Mouse (Mus musculus): ENCODE data around the gene Grm6. TPM values are rescaled to one million over a fixed set of nuclear protein-coding genes. Genes with fewer than 3 reads are reported as not detected.

Grm6 gene
- total RNA-seq (2015; ENCODE audit: low replicate concordance) (not detected in 2 replicates), total RNA-seq (2017; ENCODE audit: low replicate concordance) (not detected in 2 replicates)

DNA sequence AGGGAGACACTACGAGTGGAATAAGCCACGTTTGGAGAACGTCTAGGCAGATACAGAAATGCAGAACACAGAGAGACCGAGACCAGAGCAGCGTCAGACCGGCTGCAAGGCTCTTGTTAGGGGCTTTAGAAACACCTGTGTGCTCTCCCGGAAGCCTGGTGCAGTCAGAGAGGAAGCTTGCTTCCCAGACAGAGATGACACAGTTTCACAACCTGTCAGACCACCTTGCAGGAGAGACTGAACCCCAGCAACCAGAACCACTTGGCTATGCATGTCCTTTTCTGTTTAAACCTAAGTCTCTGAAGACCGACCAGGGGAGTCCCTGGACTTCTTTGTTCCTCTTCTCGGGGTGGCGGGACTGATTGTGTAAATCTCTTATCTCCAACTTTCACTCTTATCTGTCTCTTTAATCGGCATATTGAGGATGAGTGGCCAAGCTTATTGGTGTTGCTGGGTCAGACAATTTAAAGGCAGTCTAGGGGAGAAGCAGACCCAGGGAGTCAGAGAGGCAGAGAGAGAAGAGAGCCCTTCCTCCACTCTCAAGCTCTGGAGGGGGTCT, at the start of gene Grm6:
Grm6 (plus strand) TSS at position 509 of the 559 bp plus-strand sequence.
- ATAC-seq (replicated peaks; ENCODE audit: low FRiP score, poor library complexity, severe bottlenecking) = no peak

DNA sequence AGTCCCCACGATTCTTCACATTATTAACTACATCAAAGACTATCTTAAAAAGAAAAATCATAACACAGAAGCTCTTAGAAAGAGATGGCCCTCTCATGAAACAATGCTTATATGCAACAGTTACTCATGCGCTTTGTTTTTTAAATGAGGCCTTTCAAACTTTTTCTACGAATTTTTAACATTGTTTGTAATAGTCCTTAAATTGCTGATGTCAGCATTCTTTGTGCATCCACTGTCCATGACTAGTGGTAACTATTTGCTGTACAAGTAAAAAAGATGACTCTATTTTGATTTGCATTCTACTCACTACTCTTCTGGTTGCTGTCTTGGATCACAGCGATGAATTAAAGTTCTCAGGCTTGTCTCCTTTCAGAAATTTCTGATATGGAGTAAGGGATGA, 36.3 kb upstream of the Grm6 start:
- no peak for ATAC-seq (replicated peaks; ENCODE audit: low FRiP score, poor library complexity, severe bottlenecking)

DNA sequence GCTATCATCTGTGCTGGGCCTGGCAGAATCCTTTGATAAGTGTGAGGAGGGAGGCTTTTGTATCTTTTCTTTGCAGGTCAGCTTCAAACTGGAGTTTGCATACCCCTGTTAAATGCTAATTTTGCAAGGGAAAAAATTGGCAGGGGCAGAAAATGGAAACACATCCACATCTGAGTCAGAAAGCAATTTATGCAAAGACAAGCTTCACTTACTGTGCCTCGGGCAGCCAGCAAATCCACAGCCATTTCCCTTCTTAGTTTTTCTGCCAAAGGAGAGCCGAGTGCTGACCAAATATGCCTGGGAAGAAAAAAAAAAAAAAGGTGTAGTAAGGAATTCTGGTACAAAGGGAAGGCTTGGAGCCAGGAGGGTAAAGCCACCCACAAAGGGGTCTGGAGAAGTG, 24.3 kb upstream of the Grm6 start:
- ATAC-seq (replicated peaks; ENCODE audit: low FRiP score, poor library complexity, severe bottlenecking) = no peak

DNA sequence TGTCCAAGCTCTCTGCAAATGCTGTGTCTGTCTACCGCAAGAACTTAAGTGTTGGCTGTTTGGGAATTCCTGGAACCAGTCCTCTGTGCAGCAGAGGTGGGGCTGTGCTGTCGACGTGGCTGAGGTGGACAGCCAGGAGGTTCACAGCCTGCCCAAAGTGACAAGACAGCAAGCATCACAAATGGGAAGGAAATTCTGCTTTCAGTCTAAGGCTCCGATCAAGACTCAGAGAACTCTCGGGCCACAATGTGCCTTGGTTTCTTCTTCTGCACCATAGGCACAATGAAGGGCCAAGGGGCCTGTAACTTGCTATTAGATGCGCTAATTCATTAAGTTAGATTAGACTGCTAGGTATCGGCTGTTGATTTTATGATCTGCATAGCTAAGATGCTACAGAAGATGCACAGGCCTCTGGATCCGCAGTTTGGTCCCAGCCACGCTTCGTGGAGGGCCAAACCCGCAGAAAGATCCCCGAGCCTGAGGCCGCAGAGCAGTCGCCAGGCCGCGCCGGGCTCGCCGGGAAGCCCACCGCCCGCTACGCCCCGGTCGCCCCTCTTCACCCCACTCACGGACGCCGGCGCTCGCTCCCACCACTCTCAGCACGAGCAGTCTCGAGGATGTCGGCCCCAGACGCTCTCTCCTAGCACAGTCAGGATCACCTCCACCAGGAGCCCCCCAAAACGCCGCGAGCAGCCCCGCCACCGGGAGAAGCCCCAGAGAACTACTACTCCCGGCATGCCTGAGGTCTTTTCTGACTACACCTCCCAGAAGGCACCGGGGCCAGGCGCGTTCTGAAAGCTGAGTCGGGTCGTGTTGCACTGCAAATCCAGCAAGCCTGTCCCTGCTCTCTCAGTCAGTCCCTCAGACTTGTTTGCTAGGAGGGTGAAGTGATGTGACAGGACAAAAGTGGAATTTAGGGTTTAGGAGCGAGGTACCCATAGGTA, 23.2 kb upstream of the Grm6 start, which contains the start of gene Zfp354c:
Zfp354c (minus strand) TSS at position 715 of the 944 bp plus-strand sequence.
- ATAC-seq (replicated peaks; ENCODE audit: low FRiP score, poor library complexity, severe bottlenecking) = 0 out of 2 replicates have a peak, but pooled peaks have one; percentile 49

DNA sequence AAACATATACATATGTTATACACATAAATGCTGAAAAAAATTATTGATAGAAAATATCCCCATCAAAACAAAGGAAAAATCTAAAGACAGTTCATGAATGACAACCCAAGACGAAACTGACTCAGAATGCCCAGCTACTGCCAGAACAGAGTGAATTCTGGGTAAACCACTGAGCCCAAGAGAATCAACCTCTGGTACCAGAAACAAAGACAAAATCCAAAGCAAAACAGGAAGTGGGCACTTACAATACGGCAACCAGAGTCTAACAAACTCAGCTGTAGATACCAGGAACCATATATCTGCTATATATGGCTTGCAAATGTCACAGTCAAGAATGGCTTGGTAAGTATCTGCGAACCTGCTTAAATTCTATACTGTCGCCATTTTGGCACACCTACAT, 14.8 kb upstream of the Grm6 start:
- ATAC-seq (replicated peaks; ENCODE audit: low FRiP score, poor library complexity, severe bottlenecking) = no peak

DNA sequence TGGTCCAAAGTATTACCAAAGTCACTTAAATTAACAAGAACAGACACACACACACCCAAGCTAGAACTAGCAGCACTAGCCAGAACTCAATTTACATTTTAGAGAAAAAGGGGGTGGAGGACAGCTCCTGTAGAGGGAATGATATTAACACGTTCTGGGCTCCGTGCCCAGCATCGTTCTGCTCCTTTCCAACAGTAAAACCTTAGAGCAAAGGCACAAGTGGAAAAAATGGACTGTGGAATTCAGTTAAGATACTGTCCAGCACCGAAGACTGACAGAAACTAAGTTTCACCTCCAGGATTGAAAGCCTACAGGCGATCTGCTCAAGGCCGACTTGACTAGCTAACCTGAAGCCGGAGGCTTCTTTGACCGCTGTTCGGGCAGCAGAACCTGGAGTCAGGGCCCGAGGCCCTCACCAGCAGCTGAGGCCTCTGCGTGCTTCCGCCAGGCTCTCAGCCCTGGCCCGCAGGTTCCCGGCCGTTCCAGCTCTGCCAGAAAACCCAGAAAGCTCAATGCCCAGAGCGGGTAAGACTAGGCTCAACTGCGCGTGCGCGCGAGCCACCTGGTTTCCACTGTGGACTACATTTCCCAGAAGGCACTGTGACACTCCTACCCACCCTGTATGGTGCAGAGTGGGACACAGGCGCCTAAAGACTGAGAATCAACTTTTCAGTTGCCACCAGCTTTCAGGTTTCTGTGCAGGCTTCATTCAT, 9.3 kb upstream of the Grm6 start, which contains the start of gene Zfp879:
Zfp879 (minus strand) TSS at position 530 of the 713 bp plus-strand sequence.
- no peak for ATAC-seq (replicated peaks; ENCODE audit: low FRiP score, poor library complexity, severe bottlenecking)

DNA sequence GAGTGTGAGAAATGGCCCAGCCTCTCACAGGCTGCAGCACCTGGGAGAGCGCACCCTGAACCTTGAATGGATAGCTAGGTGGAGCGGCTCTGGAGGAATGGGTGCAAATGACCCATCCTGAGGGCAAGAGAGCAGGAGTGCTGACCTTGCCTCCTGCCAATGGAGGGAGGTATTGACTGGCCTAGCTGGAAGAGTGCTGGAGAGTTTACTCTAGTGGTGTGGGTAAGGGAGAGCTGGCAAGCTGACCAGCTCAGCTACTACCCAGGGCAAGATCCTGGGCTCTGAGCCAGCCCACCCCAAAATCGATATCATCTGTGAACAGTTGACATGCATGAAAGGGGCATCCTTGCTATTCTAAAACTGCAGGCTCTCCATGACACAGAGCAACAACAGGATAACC, 4.5 kb upstream of the Grm6 start:
- no peak for ATAC-seq (replicated peaks; ENCODE audit: low FRiP score, poor library complexity, severe bottlenecking)

DNA sequence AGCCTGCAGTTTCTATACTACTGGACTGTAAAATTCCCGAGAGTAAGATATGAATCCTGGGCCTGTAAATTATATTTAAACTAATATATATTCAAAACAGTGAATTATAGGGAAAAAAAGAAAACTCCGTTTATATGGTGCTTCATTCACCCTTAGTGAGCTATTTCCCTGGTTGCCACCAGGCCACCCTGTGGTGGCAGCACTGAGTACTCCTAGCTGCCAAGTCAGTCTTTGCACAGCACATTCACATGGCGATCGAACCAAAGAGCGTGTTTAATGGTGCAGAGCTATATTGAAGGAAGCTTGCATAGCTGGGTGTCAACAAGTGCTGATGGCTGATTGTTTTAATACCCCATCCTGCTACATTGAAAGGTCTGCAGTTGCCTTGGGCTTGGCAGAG, 3.4 kb upstream of the Grm6 start:
- ATAC-seq (replicated peaks; ENCODE audit: low FRiP score, poor library complexity, severe bottlenecking) = no peak

DNA sequence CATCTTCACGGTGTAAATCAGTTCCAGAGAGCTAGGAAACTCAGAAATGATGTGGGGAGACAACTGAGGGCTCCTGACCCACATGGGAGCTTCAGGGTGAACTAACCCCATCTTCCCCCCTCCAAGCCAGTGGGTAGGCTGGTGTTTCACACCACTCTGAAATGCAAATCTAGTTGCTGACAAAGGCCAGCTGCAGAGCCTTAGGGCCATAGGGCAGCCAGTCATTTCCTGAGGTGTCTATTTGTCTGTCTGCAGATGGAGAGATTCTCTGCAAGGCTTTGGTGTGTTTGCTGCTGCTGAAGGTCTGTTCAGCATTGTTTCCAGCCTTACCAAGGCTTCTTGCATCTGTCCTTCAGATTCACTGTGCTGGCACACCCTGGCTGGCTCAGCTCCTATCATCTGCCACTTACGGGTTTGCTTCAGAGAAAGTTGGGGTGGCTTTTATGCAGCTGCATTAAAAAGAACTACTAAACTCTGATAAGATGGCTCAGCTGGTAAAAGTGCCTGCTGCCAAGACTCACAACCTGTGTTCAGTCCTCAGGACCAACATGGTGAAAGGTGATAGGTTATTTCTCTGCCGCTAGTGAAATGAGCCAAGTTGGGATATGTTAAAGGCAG, 1.9 kb upstream of the Grm6 start:
- ATAC-seq (replicated peaks; ENCODE audit: low FRiP score, poor library complexity, severe bottlenecking) = no peak

DNA sequence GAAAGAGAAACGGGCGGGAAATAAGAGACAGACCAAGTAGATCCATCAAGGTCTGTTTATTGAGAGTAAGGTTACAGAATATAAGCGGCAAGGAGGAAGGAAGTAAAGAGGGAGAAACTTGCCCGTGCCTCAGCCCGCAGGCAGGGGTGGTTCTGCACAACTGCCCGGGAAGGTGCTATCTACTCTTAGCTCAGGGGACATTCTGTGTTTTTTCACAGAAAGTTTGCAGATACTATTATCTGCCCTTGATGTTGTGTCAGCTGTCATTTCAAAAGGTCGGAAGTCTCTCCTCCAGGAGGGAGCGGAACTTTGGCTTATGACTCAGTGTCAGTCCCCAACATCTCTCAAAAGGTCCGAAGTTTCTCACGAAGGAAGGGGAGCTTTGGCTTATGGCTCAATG, 1.2 kb upstream of the Grm6 start:
- no peak for ATAC-seq (replicated peaks; ENCODE audit: low FRiP score, poor library complexity, severe bottlenecking)

DNA sequence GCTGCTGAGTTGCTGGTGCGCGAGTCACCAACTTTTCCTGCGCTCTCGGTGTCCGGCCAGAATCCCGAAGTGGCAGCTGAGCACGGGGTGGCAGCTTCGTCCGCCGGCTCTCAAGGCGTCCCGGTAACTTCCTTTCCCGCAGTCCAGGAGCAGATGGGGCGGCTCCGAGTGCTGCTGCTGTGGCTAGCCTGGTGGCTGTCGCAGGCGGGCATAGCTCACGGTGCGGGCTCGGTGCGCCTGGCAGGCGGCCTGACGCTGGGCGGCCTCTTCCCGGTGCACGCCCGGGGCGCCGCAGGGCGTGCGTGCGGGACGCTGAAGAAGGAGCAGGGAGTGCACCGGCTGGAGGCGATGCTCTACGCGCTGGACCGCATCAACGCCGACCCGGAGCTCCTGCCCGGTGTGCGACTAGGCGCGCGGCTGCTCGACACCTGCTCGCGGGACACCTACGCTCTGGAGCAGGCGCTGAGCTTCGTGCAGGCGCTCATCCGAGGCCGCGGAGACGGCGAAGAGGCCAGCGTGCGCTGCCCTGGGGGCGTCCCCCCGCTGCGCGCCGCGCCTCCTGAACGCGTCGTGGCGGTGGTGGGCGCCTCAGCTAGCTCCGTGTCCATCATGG, 610 bp downstream of the Grm6 start:
- ATAC-seq (replicated peaks; ENCODE audit: low FRiP score, poor library complexity, severe bottlenecking) = no peak

DNA sequence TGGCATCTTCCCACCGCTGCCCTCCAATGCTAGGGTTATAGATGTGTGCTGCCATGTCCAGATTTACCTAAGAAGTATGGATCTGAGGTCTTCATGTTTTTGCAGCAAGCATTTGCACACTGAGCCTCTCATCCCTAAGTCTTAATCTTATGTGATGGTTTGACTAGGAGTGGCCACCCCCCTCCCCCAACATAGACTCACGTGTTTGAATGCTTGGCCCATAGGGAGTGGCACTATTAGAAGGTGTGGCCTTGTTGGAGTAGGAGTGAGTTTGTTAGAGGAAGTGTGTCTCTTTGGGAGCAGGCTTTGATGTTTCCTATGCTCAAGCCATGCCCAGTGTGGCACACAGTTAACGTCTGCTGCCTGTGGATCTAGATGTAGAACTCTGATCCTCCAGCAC, 28.2 kb downstream of the Grm6 start:
- no peak for ATAC-seq (replicated peaks; ENCODE audit: low FRiP score, poor library complexity, severe bottlenecking)

DNA sequence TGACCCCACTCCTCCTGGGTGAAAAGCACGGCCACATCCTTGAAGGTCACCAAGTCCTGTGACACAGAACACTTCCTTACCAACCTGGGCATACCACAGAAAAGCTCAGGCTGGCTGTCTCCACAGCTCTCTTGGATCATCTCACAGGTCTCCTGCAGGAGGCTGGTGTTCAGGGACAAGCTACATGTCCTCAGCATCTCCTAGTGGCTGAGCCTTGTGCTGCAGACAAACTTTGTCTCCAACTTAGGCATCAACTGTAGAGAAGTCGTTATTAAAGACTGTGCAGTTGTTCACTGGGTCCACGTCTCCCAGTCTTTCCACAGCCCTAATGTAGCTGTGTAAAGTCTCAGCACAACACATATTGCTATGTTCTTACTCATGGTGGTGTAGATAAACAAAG, 33.3 kb downstream of the Grm6 start:
- no peak for ATAC-seq (replicated peaks; ENCODE audit: low FRiP score, poor library complexity, severe bottlenecking)

DNA sequence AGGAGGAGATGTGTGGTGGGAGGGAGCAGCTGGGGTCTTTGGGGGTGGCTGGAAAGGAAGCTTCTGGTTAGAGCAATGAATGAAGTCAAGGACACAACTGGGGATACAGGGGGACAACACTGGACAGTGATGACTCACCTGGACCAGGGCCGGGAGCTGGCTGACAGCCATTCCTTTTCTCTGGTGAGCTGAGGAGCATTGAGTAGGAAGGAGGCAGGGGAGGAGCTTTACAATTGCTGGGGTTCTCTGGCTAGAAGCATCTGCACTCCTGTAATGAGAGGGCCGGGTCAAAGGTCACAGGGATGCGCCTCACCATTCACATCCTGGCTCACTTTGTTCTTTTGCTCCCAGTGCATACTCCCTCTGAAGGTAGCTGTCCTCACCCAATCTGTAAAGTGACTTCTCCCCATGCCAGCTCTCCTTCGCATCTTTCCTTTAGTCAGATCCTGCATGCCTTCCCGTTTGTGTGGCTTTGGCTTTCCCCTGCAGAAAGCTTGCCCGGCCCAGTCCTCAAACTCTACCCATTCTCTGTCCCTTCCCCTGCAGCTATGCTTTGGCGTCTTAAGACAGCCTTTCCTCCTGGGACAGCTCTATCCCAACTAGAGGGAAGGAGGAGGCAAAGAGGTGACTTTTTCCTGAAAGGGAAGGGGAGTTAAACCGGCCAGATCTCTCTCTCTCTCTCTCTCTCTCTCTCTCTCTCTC, 35.9 kb downstream of the Grm6 start:
- no peak for ATAC-seq (replicated peaks; ENCODE audit: low FRiP score, poor library complexity, severe bottlenecking)

DNA sequence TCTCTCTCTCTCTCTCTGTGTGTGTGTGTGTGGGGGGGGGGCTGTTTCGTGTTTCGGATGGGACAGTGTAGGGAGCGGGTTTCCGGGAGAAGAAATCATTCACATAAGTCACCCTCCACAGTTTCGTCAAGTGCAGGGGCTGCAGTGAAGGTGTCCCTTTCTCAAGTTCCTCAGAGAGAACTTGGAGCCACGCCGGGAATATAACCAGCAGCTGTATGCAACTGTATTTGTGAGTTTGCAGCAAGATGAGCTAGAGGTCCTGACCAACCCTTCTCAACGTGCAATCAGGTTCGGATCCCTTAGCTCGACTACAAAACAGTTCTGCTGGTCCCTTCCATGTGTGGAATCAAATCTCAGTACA, 36.4 kb downstream of the Grm6 start:
- ATAC-seq (replicated peaks; ENCODE audit: low FRiP score, poor library complexity, severe bottlenecking) = no peak

DNA sequence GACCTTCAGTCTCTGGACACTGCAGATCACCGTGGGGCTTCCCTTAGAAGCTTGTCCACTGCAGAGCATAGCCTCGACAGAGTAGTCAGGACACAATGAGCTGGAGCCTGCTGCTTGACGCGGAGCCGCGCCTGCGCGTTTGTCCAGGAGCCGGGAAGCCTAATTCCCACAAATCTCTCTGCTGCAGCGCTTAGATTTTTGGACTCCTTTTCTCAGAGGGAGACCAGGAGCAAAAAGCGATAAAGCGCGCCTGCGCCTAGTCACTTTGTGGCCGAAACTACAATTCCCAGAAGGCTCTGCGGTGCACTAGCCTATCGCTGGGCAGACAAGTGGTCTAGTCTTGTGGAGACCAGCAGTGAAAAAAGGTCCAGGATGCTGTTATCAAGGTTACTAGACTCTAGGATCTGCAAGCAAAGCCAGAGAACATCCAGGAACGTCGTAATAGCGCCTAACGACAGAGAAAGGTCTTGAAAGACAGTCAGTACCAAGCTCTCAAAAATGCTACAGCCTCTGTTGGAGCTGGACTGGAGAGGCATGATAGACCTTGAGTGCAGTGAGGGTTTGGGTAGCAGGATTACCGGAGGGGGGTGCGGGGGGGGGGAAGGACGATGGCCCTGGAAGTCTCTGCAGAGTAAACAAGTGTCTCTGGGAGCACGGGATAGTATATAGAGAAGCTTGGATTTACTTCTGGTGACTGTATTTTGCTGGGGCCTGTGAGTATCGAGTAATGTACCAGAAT, 37.1 kb downstream of the Grm6 start, which contains the start of gene Zfp454:
Zfp454 (minus strand) TSS at position 262 of the 739 bp plus-strand sequence.
- ATAC-seq (replicated peaks; ENCODE audit: low FRiP score, poor library complexity, severe bottlenecking) = no peak

DNA sequence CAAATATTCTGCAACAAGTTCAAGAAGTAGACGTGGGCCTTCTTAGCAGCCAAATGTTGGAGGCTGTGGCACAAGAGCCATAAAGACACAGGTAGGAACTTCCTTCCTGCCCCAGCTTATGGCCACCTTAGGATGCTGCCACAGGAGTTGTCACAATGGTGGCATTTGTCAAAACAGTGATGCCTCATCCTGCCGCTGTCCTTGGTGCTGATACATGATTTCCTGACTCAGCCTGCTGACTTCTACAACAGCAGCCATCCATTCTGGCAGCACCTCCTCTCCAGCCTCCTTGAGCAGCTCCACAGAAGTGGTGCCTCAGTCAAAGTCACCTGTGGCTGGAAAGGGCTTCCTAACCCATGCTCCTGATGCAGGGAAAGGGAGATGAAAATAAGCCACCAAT, 42.0 kb downstream of the Grm6 start:
- ATAC-seq (replicated peaks; ENCODE audit: low FRiP score, poor library complexity, severe bottlenecking) = no peak

DNA sequence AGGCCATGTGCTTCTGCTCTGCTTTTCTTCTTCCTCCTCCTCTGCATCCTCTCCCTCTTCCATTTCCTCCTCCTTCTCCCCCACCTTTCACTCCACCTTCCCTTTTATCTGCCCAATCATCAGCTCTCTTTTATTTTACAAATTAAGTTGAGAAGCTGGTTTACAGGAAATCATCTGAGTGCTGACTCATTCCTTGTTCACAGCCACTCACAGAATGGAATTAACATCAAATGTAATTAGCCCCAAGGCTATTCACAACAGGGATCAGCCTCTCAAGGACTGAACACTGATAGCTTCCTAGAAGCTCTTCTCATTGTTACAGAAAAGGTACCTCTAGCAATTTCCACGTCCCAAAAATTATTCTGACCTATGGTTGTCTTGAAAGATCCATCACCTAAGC, 46.9 kb downstream of the Grm6 start:
- no peak for ATAC-seq (replicated peaks; ENCODE audit: low FRiP score, poor library complexity, severe bottlenecking)
